Comparison of ENCODE assay signal across 9 mouse cellular contexts in the genomic region with DNA sequence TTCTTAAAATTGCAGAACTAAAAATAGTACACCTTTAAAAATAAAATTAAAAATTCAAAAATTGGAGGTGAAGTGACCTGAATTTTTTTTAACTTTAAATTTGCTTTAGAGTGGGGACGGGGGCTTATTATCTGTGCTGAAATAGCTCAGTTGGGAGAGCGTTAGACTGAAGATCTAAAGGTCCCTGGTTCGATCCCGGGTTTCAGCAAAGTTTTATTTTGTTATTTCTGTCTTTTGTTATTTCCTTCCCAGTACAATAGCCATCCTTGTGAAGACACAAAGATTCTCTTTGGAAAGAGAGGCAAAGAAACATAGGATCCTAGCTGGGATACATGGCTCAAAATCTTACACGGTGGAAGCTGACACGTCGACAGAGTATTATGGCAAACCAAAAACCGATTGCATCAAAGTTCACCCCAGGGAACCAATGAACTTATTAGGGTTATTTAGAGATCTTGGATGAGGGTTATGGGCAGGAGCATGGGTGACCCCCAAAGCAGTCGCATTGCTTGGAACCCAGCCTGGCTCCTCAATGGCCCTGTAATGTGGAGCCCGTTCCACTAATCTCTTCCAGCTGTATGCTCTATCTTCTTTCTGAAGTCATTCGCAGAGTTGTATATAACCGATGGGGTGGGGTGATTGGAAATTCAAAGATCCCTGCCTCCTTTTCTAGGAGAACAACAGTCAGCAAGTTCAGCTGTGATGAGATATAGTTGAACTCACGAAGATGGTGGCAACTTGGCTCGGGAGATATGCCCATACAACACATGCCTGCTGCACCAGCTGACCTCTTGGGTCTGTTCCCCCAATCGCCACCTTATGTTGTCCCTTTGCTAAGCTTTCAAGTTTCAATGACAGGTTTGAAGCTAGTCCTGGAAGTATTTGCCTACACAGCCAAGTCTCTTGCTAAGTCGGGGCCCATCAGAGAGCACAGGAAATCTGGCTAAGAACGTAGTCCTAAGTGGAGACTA. TPM values are rescaled to one million over a fixed set of nuclear protein-coding genes. Genes with fewer than 3 reads are reported as not detected.
DNase-seq lines count a peak whose midpoint lies in the region; ATAC-seq and TF ChIP-seq lines count a peak whose summit lies in the region.
"Had no signal": no experiment of that assay in that cellular context is flagged by ENCODE, and none has a peak within 500 bp of the region (broad histone marks: within the 10 kb centered on the region; RNA-seq: fewer than 3 reads in every experiment).

No protein-coding gene starts in this region.

- peak overlapping the region; percentile 15; the same call in 1 of the 2 replicates for H3K4me2 ChIP-seq in forebrain, embryonic 12.5 days
- H3K4me2 ChIP-seq in liver, embryonic 15.5 days = peak overlapping the region; percentile 90

- no peak for ATAC-seq in forebrain, embryonic 12.5 days (ENCODE audit: low FRiP score)
- ATAC-seq in liver, embryonic 15.5 days (ENCODE audit: insufficient read depth) = no peak

- WGBS in cerebellum, adult 2 months = 38% methylated on average over 17 of the region's 17 CpGs
- WGBS in forebrain, embryonic 12.5 days = 19% methylated on average over 17 of the region's 17 CpGs
- whole genome bisulfite sequencing in liver, embryonic 15.5 days (ENCODE audit: insufficient replicate concordance) = 14% methylated on average over 17 of the region's 17 CpGs

- H3K9ac ChIP-seq in forebrain, embryonic 12.5 days = no peak overlapping the region
- peak overlapping the region; percentile 42; the same call in 1 of the 2 replicates for H3K9ac ChIP-seq in liver, embryonic 15.5 days

- no peaks in the 10 kb centered on the region for H3K9me3 ChIP-seq in forebrain, embryonic 12.5 days
- H3K9me3 ChIP-seq in liver, embryonic 15.5 days (replicated peaks) = no peaks in the 10 kb centered on the region

- peaks cover 4% of the 10 kb centered on the region; the same call in 1 of the 2 replicates for H3K4me1 ChIP-seq in cerebellum, adult 2 months (ENCODE audit: control insufficient read depth, insufficient read depth, low read length)
- H3K4me1 ChIP-seq in forebrain, embryonic 12.5 days = peaks cover 23% of the 10 kb centered on the region
- peaks cover 69% of the 10 kb centered on the region for H3K4me1 ChIP-seq in liver, embryonic 15.5 days (replicated peaks)

- no peaks in the 10 kb centered on the region for H3K36me3 ChIP-seq in forebrain, embryonic 12.5 days (replicated peaks)
- no peaks in the 10 kb centered on the region for H3K36me3 ChIP-seq in liver, embryonic 15.5 days (replicated peaks)

- no peak for TF ChIP-seq CTCF in cerebellum, adult 2 months (IDR thresholded peaks at IDR 0.05; ENCODE audit: borderline replicate concordance, insufficient read depth, low read depth, low read length)

- no peak overlapping the region for H3K27ac ChIP-seq in cerebellum, adult 2 months (ENCODE audit: insufficient read depth, low read length)
- no peak overlapping the region for H3K27ac ChIP-seq in forebrain, embryonic 12.5 days
- peak overlapping the region; percentile 72 for H3K27ac ChIP-seq in liver, embryonic 15.5 days (replicated peaks)

- peak; percentile 43 for DNase-seq in cerebellum, adult 11-12 months
- no peak for DNase-seq in cerebellum, adult 2 months
- peak; percentile 74 for DNase-seq in A20 (ENCODE audit: low read depth, low spot score)
- DNase-seq in ovary, adult 18-20 months (ENCODE audit: low spot score) = no peak
- no peak for DNase-seq in adrenal gland, postnatal 14 days
- no peak for DNase-seq in left cerebral cortex, adult 11 months (ENCODE audit: low spot score)

- no peaks in the 10 kb centered on the region for H3K27me3 ChIP-seq in cerebellum, adult 2 months (ENCODE audit: control insufficient read depth, insufficient read depth, low read length)
- H3K27me3 ChIP-seq in forebrain, embryonic 12.5 days = no peaks in the 10 kb centered on the region
- H3K27me3 ChIP-seq in liver, embryonic 15.5 days = no peaks in the 10 kb centered on the region

- no peak overlapping the region for H3K4me3 ChIP-seq in cerebellum, adult 2 months (replicated peaks; ENCODE audit: insufficient read depth, low read depth, low read length)
- H3K4me3 ChIP-seq in forebrain, embryonic 12.5 days (replicated peaks) = no peak overlapping the region
- H3K4me3 ChIP-seq in liver, embryonic 15.5 days (replicated peaks) = peak overlapping the region; percentile 79

- no peak for TF ChIP-seq POLR2A in cerebellum, adult 2 months (IDR thresholded peaks at IDR 0.05; ENCODE audit: borderline replicate concordance, insufficient read depth, low read length)

RNA-seq across cellular contexts. Expression of gene Olfr1423, which starts 32.4 kb away (rescaled TPM):
- polyA plus RNA-seq in cerebellum, adult 2 months (2012; rRNA removed) = not detected in 2 replicates
- 0.04 TPM in 1 of 2 replicates, not detected in the other for polyA plus RNA-seq in forebrain, embryonic 12.5 days (2016; fragmentation: Nextera tagmentation; extraction: Ambion mirVana)
- polyA plus RNA-seq in liver, embryonic 15.5 days (2015; fragmentation: Nextera tagmentation; extraction: Ambion mirVana) = 0.01 TPM in 1 of 2 replicates, not detected in the other
- not detected in 2 replicates for total RNA-seq in adrenal gland, postnatal 14 days (2021)
- total RNA-seq: gastrocnemius, postnatal 4 days had no signal

RNA-seq across cellular contexts. Expression of gene Osbp, which starts 43.0 kb away (rescaled TPM):
- polyA plus RNA-seq in cerebellum, adult 2 months (2012; rRNA removed) = 38.9 and 39.9 TPM in 2 replicates
- 5.8 and 6.3 TPM in 2 replicates for polyA plus RNA-seq in forebrain, embryonic 12.5 days (2016; fragmentation: Nextera tagmentation; extraction: Ambion mirVana)
- 1.9 and 2.0 TPM in 2 replicates for polyA plus RNA-seq in liver, embryonic 15.5 days (2015; fragmentation: Nextera tagmentation; extraction: Ambion mirVana)
- total RNA-seq in adrenal gland, postnatal 14 days (2021) = 63.9 and 65.6 TPM in 2 replicates

RNA-seq across cellular contexts. Expression of gene Olfr1424, which starts 53.8 kb away (rescaled TPM):
- not detected in 2 replicates for polyA plus RNA-seq in cerebellum, adult 2 months (2012; rRNA removed)
- polyA plus RNA-seq in forebrain, embryonic 12.5 days (2016; fragmentation: Nextera tagmentation; extraction: Ambion mirVana) = not detected in 2 replicates
- not detected in 2 replicates for polyA plus RNA-seq in liver, embryonic 15.5 days (2015; fragmentation: Nextera tagmentation; extraction: Ambion mirVana)
- total RNA-seq in adrenal gland, postnatal 14 days (2021) = not detected in 2 replicates
- total RNA-seq: gastrocnemius, postnatal 4 days had no signal

Comparison
In these comparisons a context has a peak if more than half of its experiments do, and no peak if none do; other contexts are left out.
1. DNase-seq: peak in cerebellum, adult 11-12 months (single experiment) and A20 (single experiment); none in cerebellum, adult 2 months (0 of 2), ovary, adult 18-20 months (single experiment), adrenal gland, postnatal 14 days (single experiment) and left cerebral cortex, adult 11 months (single experiment).